Mouse (Mus musculus): ENCODE measurements around the gene Gm11634. TPM values are rescaled to one million over a fixed set of nuclear protein-coding genes. Genes with fewer than 3 reads are reported as not detected.
"Not testable (repeated sequence)": the region's sequence is repeated elsewhere in the genome, so short reads cannot be mapped to it uniquely, and the experiment has no call there.

The Gm11634 gene
- not detected in 2 replicates for polyA plus RNA-seq (2016; fragmentation: Nextera tagmentation; extraction: Ambion mirVana)

DNA sequence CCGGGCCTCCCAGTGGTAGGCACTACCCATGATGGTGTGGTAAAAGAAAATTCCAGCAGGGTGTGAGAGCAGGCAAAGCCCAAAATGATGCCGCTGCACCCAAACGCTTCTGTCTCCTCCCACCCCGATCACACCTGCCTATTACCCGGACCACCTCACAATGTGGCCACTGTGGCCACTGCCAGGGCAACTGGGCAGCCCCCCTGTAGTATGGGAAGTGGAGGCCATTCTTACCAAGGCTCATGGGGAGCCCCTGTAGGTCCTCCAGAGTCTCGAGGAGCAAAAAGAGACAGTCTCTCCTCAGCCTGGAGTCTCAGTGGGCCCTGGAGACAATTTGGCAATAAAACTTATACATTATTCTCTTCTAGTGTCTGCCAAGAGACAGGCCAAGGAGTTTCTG lies at the start of gene Gm11634:
Gm11634 (minus strand) TSS at position 101 of the 400 bp plus-strand sequence.
- 62% methylated on average over 6 of the region's 6 CpGs for WGBS (ENCODE audit: insufficient replicate concordance)
- H3K9ac ChIP-seq = no peak within 1 kb of the TSS
- no peak within 1 kb of the TSS for H3K27ac ChIP-seq
- H3K36me3 ChIP-seq = no peaks in the 10 kb centered on the region
- no peaks in the 10 kb centered on the region for H3K9me3 ChIP-seq (replicated peaks)
- peaks cover 29% of the 10 kb centered on the region for H3K27me3 ChIP-seq (replicated peaks)
- no peak for ATAC-seq
- H3K4me2 ChIP-seq = no peak within 1 kb of the TSS
- H3K4me3 ChIP-seq = no peak within 1 kb of the TSS
- 0 out of 2 replicates have a peak, but pooled peaks cover 2% of the 10 kb centered on the region for H3K4me1 ChIP-seq

DNA sequence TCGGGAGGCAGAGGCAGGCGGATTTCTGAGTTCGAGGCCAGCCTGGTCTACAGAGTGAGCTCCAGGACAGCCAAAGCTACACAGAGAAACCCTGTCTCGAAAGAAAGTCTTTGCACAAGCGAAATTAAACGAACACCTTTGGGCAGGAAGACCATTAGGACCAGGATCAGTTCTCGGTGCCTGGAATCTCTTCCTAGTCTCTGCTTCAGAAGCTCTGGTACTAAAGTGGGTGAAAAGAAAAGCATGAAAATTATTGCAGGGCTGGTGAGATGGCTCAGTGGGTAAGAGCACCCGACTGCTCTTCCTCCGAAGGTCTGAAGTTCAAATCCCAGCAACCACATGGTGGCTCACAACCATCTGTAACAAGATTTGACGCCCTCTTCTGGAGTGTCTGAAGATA lies 48.0 kb upstream of the Gm11634 start:
- Histone ChIP-seq H3K4me2 (peak overlapping the region; percentile 68; the same call in 1 of the 2 replicates), H3K4me1 (peaks cover 19% of the 10 kb centered on the region)
- H3K4me3 ChIP-seq; H3K36me3 ChIP-seq; H3K27me3 ChIP-seq (replicated peaks); ATAC-seq; H3K9ac ChIP-seq; H3K27ac ChIP-seq; H3K9me3 ChIP-seq (replicated peaks): not testable (repeated sequence)
- 79% methylated on average over 10 of the region's 10 CpGs for WGBS (ENCODE audit: insufficient replicate concordance)

DNA sequence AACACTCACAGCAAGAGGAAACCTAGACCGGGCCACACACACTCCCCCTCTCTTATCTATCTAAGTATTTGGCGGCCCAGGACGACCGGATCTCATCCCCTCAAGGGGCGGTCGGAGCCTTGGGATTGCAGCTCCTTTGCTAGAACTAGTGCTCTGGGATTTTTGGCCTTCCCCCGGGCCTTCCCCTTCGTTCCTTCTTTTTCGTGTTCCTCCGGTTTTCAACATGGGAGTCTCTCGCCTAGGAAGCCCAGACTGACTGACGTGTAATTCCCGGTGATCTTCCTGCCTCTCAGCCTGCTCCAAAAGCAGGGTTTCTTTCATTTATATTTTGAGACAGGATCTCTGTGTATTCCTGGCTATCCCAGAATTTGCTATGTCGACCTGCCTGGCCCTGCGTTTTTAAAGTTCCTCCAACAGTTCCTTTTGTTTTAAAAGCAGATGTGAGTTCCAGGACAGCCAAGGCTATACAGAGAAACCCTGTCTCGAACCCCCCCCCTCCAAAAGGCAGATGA lies 47.3 kb upstream of the Gm11634 start:
- Histone ChIP-seq H3K4me3 (peak overlapping the region; percentile 49), H3K9ac (peak overlapping the region; percentile 66), H3K27ac (peak overlapping the region; percentile 87), H3K4me2 (peak overlapping the region; percentile 68), H3K4me1 (peaks cover 19% of the 10 kb centered on the region)
- H3K27me3 ChIP-seq (replicated peaks); H3K36me3 ChIP-seq; H3K9me3 ChIP-seq (replicated peaks); ATAC-seq: not testable (repeated sequence)
- WGBS (ENCODE audit: insufficient replicate concordance) = 11% methylated on average over 16 of the region's 16 CpGs

DNA sequence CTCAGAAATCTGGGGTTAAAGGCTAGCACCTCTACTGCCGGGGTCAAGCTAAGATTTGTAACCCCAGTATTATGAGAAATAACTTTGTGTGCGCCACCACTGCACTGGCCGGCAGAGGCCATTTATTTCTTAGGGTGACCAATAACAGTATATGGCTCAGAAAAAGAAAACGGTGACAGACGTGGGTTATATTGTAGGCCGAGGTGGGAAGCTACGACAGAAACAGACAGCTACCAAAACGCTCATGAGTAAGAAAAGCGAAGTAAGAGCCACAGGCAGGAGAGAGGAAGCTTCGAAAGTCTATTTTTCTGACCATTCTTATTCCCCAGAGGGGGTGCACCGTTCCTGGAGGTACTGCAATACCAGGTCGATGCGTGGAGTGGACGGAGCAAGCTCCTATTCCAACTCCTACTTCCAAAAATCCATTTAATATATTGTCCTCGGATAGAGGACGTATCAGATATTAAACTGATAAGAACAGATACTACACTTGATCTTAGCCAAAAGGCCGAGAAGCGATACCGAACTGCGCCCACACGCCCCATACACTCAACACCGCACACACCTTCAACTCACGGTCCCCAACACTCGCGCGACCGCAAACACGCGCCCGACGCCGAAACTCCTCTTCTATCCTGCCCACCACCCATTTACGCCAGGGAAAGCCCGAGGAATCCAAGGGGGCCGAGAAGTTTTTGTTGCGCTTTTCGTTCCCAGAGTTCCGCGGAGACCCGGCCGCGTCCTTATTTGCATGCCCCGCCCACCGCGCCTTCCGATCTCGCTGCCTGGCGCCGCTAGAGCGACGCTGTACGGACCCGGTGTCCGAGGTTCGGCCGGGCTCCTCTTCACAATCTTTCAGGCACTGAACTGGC lies 46.6 kb upstream of the Gm11634 start:
- Histone ChIP-seq H3K9ac (peak overlapping the region; percentile 66), H3K4me3 (peak overlapping the region; percentile 49), H3K4me2 (peak overlapping the region; percentile 68), H3K27ac (peak overlapping the region; percentile 87), H3K4me1 (peaks cover 23% of the 10 kb centered on the region)
- H3K9me3 ChIP-seq (replicated peaks); H3K36me3 ChIP-seq; H3K27me3 ChIP-seq (replicated peaks): not testable (repeated sequence)
- peak; percentile 82 for ATAC-seq
- WGBS (ENCODE audit: insufficient replicate concordance) = under 1% methylated on average over 44 of the region's 56 CpGs

DNA sequence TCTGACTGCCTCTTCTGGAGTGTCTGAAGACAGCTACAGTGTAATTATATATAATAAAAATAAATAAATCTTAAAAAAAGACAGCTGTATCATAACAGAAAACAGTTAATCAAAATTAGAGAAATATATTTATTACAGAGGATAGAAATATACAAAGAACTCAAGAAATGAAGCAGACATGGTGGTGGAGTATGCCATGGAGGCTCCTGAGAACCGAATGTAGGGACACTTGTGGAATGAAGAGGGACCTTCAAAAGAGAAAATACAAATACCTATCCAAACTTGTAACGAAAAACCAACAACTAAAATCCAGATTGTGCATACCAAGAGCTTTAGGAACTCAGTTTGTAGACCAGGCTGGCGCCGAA lies 46.0 kb upstream of the Gm11634 start:
- not testable (repeated sequence) for H3K27me3 ChIP-seq (replicated peaks); H3K4me3 ChIP-seq; H3K4me2 ChIP-seq; H3K36me3 ChIP-seq; H3K9ac ChIP-seq; H3K9me3 ChIP-seq (replicated peaks); ATAC-seq
- under 1% methylated on average over 4 of the region's 4 CpGs for WGBS (ENCODE audit: insufficient replicate concordance)
- peaks cover 23% of the 10 kb centered on the region for H3K4me1 ChIP-seq
- peak overlapping the region; percentile 72 for H3K27ac ChIP-seq

DNA sequence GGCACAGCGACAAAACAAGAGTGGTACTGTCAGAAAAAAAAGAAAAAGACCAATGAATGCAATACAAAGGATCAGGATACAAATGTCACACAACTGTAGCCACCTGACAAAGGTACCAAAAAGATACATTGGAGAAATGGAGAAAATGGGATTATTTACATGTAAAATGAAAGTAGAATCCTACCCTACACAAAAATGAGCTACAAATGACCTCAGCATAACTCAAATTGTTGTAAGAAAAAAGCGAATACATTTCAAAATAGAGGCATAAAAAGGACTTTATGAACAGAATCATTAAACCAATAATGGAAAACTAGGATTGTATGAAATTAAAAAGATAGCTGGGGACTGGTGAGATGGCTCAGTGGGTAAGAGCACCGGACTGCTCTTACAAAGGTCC lies 45.5 kb upstream of the Gm11634 start:
- H3K27ac ChIP-seq = peak overlapping the region; percentile 72; the same call in 1 of the 2 replicates
- no peaks in the 10 kb centered on the region for H3K36me3 ChIP-seq
- ATAC-seq = no peak
- no peak overlapping the region for H3K9ac ChIP-seq
- WGBS (ENCODE audit: insufficient replicate concordance) = 49% methylated on average over 3 of the region's 3 CpGs
- H3K9me3 ChIP-seq (replicated peaks) = no peaks in the 10 kb centered on the region
- H3K4me1 ChIP-seq = peaks cover 23% of the 10 kb centered on the region
- H3K4me3 ChIP-seq = no peak overlapping the region
- 0 out of 2 replicates have a peak overlapping the region, but pooled peaks have one; percentile 6 for H3K4me2 ChIP-seq
- no peaks in the 10 kb centered on the region; the same call in 1 of the 2 replicates for H3K27me3 ChIP-seq (replicated peaks)

DNA sequence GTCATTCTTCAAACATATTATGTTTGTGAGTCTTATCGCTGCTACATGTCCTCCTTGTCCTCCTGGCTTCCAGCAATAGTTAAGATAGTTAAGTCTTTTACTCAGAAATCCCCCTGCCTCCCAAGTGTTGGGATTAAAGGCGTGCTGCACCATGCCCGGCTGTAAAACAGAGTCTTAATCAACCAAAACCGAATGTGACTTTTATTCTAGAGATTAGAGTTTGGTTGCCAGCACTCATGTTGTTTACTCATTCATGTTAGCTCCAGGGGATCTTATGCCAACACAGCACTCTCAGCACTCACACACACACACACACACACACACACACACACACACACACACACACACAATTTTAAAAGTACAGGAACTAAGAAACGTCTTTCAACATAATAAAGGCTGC lies 43.9 kb upstream of the Gm11634 start:
- Histone ChIP-seq H3K27ac (peak overlapping the region; percentile 1; the same call in 1 of the 2 replicates), H3K4me2 (peak overlapping the region; percentile 17; the same call in 1 of the 2 replicates), H3K36me3 (no peaks in the 10 kb centered on the region), H3K4me3 (no peak overlapping the region), H3K27me3 (replicated peaks) (no peaks in the 10 kb centered on the region), H3K9ac (no peak overlapping the region), H3K4me1 (peaks cover 23% of the 10 kb centered on the region), H3K9me3 (replicated peaks) (no peaks in the 10 kb centered on the region)
- WGBS (ENCODE audit: insufficient replicate concordance) = 36% methylated on average over 5 of the region's 5 CpGs
- no peak for ATAC-seq

DNA sequence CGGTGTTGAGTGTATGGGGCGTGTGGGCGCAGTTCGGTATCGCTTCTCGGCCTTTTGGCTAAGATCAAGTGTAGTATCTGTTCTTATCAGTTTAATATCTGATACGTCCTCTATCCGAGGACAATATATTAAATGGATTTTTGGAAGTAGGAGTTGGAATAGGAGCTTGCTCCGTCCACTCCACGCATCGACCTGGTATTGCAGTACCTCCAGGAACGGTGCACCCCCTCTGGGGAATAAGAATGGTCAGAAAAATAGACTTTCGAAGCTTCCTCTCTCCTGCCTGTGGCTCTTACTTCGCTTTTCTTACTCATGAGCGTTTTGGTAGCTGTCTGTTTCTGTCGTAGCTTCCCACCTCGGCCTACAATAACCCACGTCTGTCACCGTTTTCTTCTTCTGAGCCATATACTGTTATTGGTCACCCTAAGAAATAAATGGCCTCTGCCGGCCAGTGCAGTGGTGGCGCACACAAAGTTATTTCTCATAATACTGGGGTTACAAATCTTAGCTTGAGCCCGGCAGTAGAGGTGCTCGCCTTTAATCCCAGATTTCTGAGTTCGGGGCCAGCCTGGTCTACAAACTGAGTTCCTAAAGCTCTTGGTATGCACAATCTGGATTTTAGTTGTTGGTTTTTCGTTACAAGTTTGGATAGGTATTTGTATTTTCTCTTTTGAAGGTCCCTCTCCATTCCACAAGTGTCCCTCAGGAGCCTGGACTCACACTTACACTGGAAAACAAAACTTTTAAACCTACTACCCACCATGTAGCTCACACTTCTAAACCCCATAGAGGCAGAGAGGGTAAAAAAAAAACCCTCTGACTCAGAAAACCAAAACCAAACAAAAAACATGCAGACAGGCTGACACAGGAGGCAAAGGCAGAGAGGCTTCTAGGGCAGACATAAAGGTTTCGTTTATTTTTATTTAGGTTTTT lies 42.9 kb upstream of the Gm11634 start:
- Histone ChIP-seq H3K9ac (peak overlapping the region; percentile 57; the same call in 1 of the 2 replicates), H3K27ac (peak overlapping the region; percentile 76), H3K4me1 (peaks cover 23% of the 10 kb centered on the region), H3K4me2 (peak overlapping the region; percentile 68)
- peak; percentile 84 for ATAC-seq
- not testable (repeated sequence) for H3K36me3 ChIP-seq; H3K9me3 ChIP-seq (replicated peaks); H3K4me3 ChIP-seq; H3K27me3 ChIP-seq (replicated peaks)
- 4% methylated on average over 13 of the region's 26 CpGs for WGBS (ENCODE audit: insufficient replicate concordance)

DNA sequence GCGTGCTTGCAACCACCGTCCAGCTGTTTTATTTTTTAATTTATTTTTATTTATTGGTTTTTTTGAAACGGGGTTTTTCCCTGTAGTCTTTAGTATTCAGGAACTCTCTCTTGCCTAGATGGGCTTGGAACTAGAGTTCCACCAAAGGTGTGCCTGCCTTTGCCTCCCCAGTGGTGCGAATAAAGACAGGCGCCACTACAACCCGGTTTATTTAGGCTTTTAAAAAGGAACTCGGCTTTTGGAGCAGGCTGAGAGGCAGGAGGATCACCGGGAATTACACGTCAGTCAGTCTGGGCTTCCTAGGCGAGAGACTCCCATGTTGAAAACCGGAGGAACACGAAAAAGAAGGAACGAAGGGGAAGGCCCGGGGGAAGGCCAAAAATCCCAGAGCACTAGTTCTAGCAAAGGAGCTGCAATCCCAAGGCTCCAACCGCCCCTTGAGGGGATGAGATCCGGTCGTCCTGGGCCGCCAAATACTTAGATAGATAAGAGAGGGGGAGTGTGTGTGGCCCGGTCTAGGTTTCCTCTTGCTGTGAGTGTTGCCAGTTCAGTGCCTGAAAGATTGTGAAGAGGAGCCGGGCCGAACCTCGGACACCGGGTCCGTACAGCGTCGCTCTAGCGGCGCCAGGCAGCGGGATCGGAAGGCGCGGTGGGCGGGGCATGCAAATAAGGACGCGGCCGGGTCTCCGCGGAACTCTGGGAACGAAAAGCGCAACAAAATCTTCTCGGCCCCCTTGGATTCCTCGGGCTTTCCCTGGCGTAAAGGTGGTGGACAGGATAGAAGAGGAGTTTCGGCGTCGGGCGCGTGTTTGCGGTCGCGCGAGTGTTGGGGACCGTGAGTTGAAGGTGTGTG lies 42.0 kb upstream of the Gm11634 start:
- peak overlapping the region; percentile 68 for H3K4me2 ChIP-seq
- H3K9ac ChIP-seq = peak overlapping the region; percentile 57
- peaks cover 20% of the 10 kb centered on the region for H3K4me1 ChIP-seq
- not testable (repeated sequence) for H3K9me3 ChIP-seq (replicated peaks); H3K27me3 ChIP-seq (replicated peaks); H3K36me3 ChIP-seq
- WGBS (ENCODE audit: insufficient replicate concordance) = 6% methylated on average over 53 of the region's 53 CpGs
- ATAC-seq = peak; percentile 31; the same call in 1 of the 2 replicates
- peak overlapping the region; percentile 48 for H3K4me3 ChIP-seq
- H3K27ac ChIP-seq = peak overlapping the region; percentile 76; the same call in 1 of the 2 replicates

DNA sequence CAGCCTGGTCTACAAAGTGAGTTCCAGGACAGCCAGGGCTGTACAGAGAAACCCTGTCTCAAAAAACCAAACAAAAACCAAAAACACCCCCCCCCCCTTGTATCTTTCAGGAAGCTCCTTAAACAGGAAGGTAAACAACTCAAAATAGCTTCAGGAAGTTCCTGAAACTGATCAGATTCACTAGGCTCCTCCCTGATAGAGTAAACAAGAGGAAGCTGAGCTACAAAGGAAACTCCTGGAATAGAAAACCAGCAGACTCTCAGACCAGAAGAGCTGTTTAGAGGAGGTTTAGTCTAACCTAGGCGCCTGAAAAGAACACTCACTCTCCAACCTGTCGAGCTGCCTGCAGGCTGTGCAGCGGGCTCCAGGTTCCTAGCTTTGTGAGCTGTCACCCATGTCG lies 40.7 kb upstream of the Gm11634 start:
- Histone ChIP-seq H3K4me2 (no peak overlapping the region), H3K4me1 (peaks cover 20% of the 10 kb centered on the region), H3K27me3 (replicated peaks) (no peaks in the 10 kb centered on the region), H3K9me3 (replicated peaks) (no peaks in the 10 kb centered on the region), H3K27ac (no peak overlapping the region), H3K4me3 (no peak overlapping the region), H3K36me3 (no peaks in the 10 kb centered on the region), H3K9ac (no peak overlapping the region)
- no peak for ATAC-seq
- 73% methylated on average over 4 of the region's 4 CpGs for whole genome bisulfite sequencing (ENCODE audit: insufficient replicate concordance)

DNA sequence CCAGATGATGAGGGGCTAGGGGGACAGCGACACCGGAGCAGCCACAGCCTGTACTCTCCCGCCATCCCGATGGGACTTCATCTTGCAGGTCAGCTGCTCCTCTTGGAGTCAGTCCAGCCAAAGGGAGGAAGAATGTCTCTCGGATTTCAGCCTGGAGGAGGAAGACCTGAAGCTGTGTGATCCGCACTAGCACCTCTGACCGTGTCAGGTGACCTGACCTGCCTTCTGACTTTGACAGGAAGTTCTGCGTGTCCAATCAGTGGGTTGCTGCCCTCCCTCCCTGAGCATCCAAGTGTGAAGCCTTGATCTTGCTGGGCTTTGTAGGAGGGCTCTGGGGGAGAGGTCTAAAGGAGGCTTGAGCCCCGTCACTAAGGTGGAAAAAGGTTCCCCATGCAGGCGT lies 36.6 kb upstream of the Gm11634 start:
- Histone ChIP-seq H3K36me3 (no peaks in the 10 kb centered on the region), H3K4me3 (no peak overlapping the region), H3K4me1 (peaks cover 2% of the 10 kb centered on the region; the same call in 1 of the 2 replicates), H3K9ac (no peak overlapping the region), H3K27ac (no peak overlapping the region), H3K9me3 (replicated peaks) (no peaks in the 10 kb centered on the region), H3K4me2 (no peak overlapping the region), H3K27me3 (replicated peaks) (no peaks in the 10 kb centered on the region)
- no peak for ATAC-seq
- WGBS (ENCODE audit: insufficient replicate concordance) = 64% methylated on average over 10 of the region's 10 CpGs
